Mouse (Mus musculus) cerebral cortex, adult 2 months (tissue): ENCODE results near the gene Kctd21.

ENCODE experiments used
- WGBS: fragments of 180-500 bp; shearing (Covaris S2); methylation state at CpG from one replicate; pipeline ENCODE4 v1.1.7; 2018; 5-methylcytosine and 5-hydroxymethylcytosine counted together

Kctd21 gene

GRCm38 (mm10) chr7:97386806-97387370, 54.8 kb downstream of the Kctd21 start:
- 19% methylated on average over 5 of the region's 5 CpGs for WGBS

GRCm38 (mm10) chr7:97387561-97388147, 55.5 kb downstream of the Kctd21 start:
- WGBS, result 77% methylated on average over 8 of the region's 8 CpGs

- 93% methylated on average over 4 of the region's 4 CpGs for WGBS
Observed at GRCm38 (mm10) chr7:97388541-97388940, 56.4 kb downstream of the Kctd21 start.

- WGBS, result 63% methylated on average over 13 of the region's 13 CpGs
Observed at GRCm38 (mm10) chr7:97391293-97392078, 59.4 kb downstream of the Kctd21 start.

GRCm38 (mm10) chr7:97392079-97392445, 59.9 kb downstream of the Kctd21 start:
- 61% methylated on average over 6 of the region's 6 CpGs for WGBS

- WGBS, result 79% methylated on average over 2 of the region's 2 CpGs
Observed at GRCm38 (mm10) chr7:97394375-97394774, 62.2 kb downstream of the Kctd21 start.

GRCm38 (mm10) chr7:97398943-97399342, 66.8 kb downstream of the Kctd21 start:
- 69% methylated on average over 6 of the region's 6 CpGs for WGBS
